Mouse (Mus musculus) intestine, embryonic 14.5 days (tissue): ENCODE measurements around the gene Hoxb1. TPM values are rescaled to one million over a fixed set of nuclear protein-coding genes. Genes with fewer than 3 reads are reported as not detected.

Source experiments
- ATAC-seq: fragments of 200-750 bp; cut with Nextera tagmentation; replicated peaks from 2 replicates; pipeline ENCODE4 v1.8.0; 2017; ENCODE audit warnings: low read depth, moderate number of reproducible peaks, moderate TSS enrichment, moderate library complexity; ENCODE audit not compliant: low FRiP score, low TSS enrichment
- DNase-seq: peaks from one replicate; pipeline ENCODE4 v3.0.0-alpha.2; 2018; ENCODE audit warnings: low spot score
- H3K27ac ChIP-seq: fragments of 300-500 bp; sonication (generic); 2 replicates; pipeline ENCODE4 v1.5.1; 2014; ENCODE audit warnings: low read depth, mild to moderate bottlenecking, control low read depth
- H3K27me3 ChIP-seq: fragments of 300-500 bp; sonication (generic); replicated peaks from 2 replicates; pipeline ENCODE4 v1.6.1; 2014; ENCODE audit warnings: low read length, control low read depth; ENCODE audit not compliant: control insufficient read depth, insufficient read depth
- H3K36me3 ChIP-seq: fragments of 300-500 bp; sonication (generic); 2 replicates; pipeline ENCODE4 v1.6.1; 2014; ENCODE audit warnings: low read length, control low read depth; ENCODE audit not compliant: control insufficient read depth, insufficient read depth
- H3K4me1 ChIP-seq: fragments of 300-500 bp; sonication (generic); replicated peaks from 2 replicates; pipeline ENCODE4 v1.6.1; 2014; ENCODE audit warnings: low read length, control low read depth, mixed read lengths; ENCODE audit not compliant: control insufficient read depth, insufficient read depth
- H3K4me2 ChIP-seq: fragments of 300-500 bp; sonication (generic); 2 replicates; pipeline ENCODE4 v1.6.1; 2014; ENCODE audit warnings: low read length
- H3K4me3 ChIP-seq: fragments of 300-500 bp; sonication (generic); 2 replicates; pipeline ENCODE4 v1.5.1; 2014; ENCODE audit warnings: low read depth, low read length, control low read depth, mixed read lengths
- H3K9ac ChIP-seq: fragments of 300-500 bp; sonication (generic); 2 replicates; pipeline ENCODE4 v1.6.1; 2014; ENCODE audit warnings: mild to moderate bottlenecking, low read length
- H3K9me3 ChIP-seq: fragments of 300-500 bp; sonication (generic); 2 replicates; pipeline ENCODE4 v1.6.1; 2016; ENCODE audit warnings: low read length, control low read depth; ENCODE audit not compliant: control insufficient read depth
- WGBS: fragments of 180-500 bp; shearing (Covaris S2); extraction: QIAGEN DNeasy Blood & Tissue Kit; methylation state at CpG from one replicate; pipeline ENCODE4 v1.1.7; 2014; 5-methylcytosine and 5-hydroxymethylcytosine counted together
- polyA plus RNA-seq: library from polyadenylated mRNA; unstranded; fragments of >200 nt; fragmentation: Nextera tagmentation; extraction: Ambion mirVana; gene quantifications from 2 replicates; pipeline ENCODE4 v1.2.1, GENCODE M21; 2014

The Hoxb1 gene
- polyA plus RNA-seq, 1 experiment from 2014 or later = 0.42 TPM

DNA sequence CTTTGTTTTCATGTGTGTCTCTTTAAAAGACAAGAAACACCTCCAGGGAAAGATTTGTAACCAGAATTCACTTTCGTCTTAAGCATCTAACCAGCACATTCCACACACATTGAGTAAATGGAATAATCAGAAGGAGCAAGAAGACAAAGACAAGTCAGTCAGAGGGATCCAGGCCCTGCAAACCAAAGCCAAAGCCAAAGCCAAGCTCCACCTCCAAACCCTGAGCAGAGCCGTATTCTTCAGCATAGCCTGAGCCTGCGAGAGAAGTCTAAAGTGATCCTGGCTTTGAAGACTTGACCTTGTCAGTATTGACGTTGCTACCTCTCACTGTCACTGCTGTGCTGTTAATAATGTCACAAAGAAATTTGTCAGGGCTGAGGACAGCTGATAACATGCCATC lies 40.0 kb downstream of the Hoxb1 start:
- Histone ChIP-seq H3K36me3 (no peaks in the 10 kb centered on the region), H3K4me3 (no peak overlapping the region), H3K4me2 (no peak overlapping the region), H3K9ac (no peak overlapping the region), H3K27me3 (no peaks in the 10 kb centered on the region), H3K4me1 (peaks cover 40% of the 10 kb centered on the region), H3K27ac (no peak overlapping the region), H3K9me3 (no peaks in the 10 kb centered on the region)
- 49% methylated on average over 4 of the region's 4 CpGs for WGBS
- DNase-seq (no peak), ATAC-seq (no peak)

GRCm38 (mm10) chr11:96407191-96408072 lies 41.9 kb downstream of the Hoxb1 start:
- peak overlapping the region; percentile 63 for H3K27ac ChIP-seq
- ATAC-seq (peak; percentile 61), DNase-seq (peak; percentile 88)
- H3K36me3 ChIP-seq = no peaks in the 10 kb centered on the region
- WGBS = 6% methylated on average over 36 of the region's 36 CpGs
- H3K4me1 ChIP-seq = peaks cover 40% of the 10 kb centered on the region
- 0 out of 2 replicates have a peak, but pooled peaks cover 4% of the 10 kb centered on the region for H3K9me3 ChIP-seq
- H3K27me3 ChIP-seq = no peaks in the 10 kb centered on the region
- peak overlapping the region; percentile 19 for H3K4me3 ChIP-seq
- H3K4me2 ChIP-seq = peak overlapping the region; percentile 49
- peak overlapping the region; percentile 36 for H3K9ac ChIP-seq

GRCm38 (mm10) chr11:96408234-96409010 lies 42.9 kb downstream of the Hoxb1 start:
- Histone ChIP-seq H3K27ac (peak overlapping the region; percentile 63), H3K4me2 (peak overlapping the region; percentile 49), H3K9ac (peak overlapping the region; percentile 36; the same call in 1 of the 2 replicates), H3K4me3 (0 out of 2 replicates have a peak overlapping the region, but pooled peaks have one; percentile 19), H3K27me3 (no peaks in the 10 kb centered on the region), H3K9me3 (0 out of 2 replicates have a peak, but pooled peaks cover 4% of the 10 kb centered on the region), H3K4me1 (peaks cover 44% of the 10 kb centered on the region), H3K36me3 (no peaks in the 10 kb centered on the region)
- WGBS = 27% methylated on average over 14 of the region's 14 CpGs
- DNase-seq = no peak
- ATAC-seq = peak; percentile 47

GRCm38 (mm10) chr11:96411019-96411418 lies 45.5 kb downstream of the Hoxb1 start:
- Histone ChIP-seq H3K9me3 (0 out of 2 replicates have a peak, but pooled peaks cover 5% of the 10 kb centered on the region), H3K4me2 (no peak overlapping the region), H3K4me1 (peaks cover 34% of the 10 kb centered on the region), H3K27ac (no peak overlapping the region), H3K4me3 (no peak overlapping the region), H3K36me3 (no peaks in the 10 kb centered on the region), H3K9ac (no peak overlapping the region), H3K27me3 (no peaks in the 10 kb centered on the region)
- ATAC-seq (no peak), DNase-seq (no peak)
- WGBS = 76% methylated on average over 5 of the region's 5 CpGs

DNA sequence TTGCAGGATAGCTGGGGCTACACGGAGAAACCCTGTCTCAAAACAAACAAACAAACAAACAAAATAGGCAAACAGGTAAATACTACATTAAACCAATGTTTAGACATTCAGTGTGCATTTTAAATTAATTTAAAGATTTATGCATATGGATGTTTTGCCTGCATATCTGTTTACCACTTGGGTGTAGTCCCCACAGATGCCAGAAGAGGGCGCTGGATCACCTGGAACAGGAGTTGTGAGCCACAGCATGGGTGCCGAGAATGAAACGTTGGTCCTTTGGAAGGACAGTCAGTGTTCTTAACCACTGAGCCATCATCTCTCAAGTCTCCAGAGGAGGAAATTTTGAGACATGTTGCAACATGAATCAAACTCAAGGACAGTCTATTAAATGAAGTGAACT lies 46.4 kb downstream of the Hoxb1 start:
- H3K4me1 ChIP-seq = peaks cover 29% of the 10 kb centered on the region
- 0 out of 2 replicates have a peak, but pooled peaks cover 5% of the 10 kb centered on the region for H3K9me3 ChIP-seq
- H3K4me3 ChIP-seq = no peak overlapping the region
- no peak overlapping the region for H3K4me2 ChIP-seq
- no peaks in the 10 kb centered on the region for H3K27me3 ChIP-seq
- WGBS = 75% methylated on average over 4 of the region's 4 CpGs
- H3K36me3 ChIP-seq = no peaks in the 10 kb centered on the region
- H3K9ac ChIP-seq = no peak overlapping the region
- H3K27ac ChIP-seq = no peak overlapping the region
- ATAC-seq (no peak), DNase-seq (no peak)

DNA sequence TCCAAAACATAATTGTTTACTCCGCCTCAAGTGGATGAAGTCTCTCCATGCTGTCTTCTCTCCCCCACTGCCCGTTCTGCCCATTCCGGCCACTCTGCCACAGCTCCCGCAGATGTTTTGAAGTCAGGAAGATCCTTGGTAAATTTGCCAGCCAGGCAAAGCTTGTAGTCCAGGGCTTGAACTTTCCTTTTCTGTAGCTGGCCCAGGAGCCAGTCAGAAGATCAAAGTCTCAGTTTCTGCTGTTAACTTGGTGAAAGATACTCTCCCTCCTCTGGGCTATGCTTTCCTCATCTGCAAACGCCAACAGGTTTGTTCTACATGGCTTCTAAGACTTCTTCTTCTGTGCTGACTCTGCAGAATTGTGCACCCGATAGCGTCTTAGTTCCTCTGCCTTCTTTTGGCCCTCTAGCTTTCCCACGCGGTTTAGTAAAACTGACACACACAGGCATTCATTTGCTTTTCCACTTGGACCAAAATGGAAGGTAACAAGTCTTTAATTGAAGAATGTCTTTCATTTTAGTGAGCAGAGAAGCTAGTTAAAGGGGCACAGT lies 47.5 kb downstream of the Hoxb1 start:
- DNase-seq (no peak), ATAC-seq (no peak)
- no peak overlapping the region for H3K4me2 ChIP-seq
- H3K4me3 ChIP-seq = no peak overlapping the region
- H3K9ac ChIP-seq = no peak overlapping the region
- H3K4me1 ChIP-seq = peaks cover 18% of the 10 kb centered on the region
- H3K36me3 ChIP-seq = no peaks in the 10 kb centered on the region
- 57% methylated on average over 9 of the region's 9 CpGs for WGBS
- no peaks in the 10 kb centered on the region for H3K27me3 ChIP-seq
- H3K27ac ChIP-seq = peak overlapping the region; percentile 19
- H3K9me3 ChIP-seq = 0 out of 2 replicates have a peak, but pooled peaks cover 5% of the 10 kb centered on the region

DNA sequence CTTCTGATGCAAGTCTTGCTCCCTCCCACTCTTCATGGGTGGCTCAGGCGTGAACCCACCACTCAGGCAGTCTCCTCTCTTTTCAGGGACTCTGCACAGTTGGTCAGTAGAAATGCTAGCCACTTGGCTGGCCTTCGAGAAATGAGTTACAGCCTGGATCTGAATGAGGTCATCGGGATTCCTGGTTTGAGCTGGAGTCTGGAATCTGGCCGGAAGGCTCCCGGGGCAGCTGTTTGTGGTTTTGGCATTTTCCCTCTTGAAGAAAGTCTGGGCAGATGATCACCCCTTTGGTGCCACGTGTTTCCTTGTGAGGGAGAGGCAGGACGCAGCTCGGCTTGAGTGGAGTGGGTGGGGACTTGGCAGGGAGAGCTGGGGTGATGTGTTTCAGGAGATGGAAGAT lies 48.0 kb downstream of the Hoxb1 start:
- H3K4me1 ChIP-seq = peaks cover 13% of the 10 kb centered on the region; the same call in 1 of the 2 replicates
- no peaks in the 10 kb centered on the region for H3K27me3 ChIP-seq
- H3K9me3 ChIP-seq = 0 out of 2 replicates have a peak, but pooled peaks cover 5% of the 10 kb centered on the region
- H3K4me2 ChIP-seq = peak overlapping the region; percentile 16; the same call in 1 of the 2 replicates
- DNase-seq (peak; percentile 69), ATAC-seq (peak; percentile 53; the same call in 1 of the 2 replicates)
- WGBS = 16% methylated on average over 8 of the region's 8 CpGs
- peak overlapping the region; percentile 19 for H3K27ac ChIP-seq
- no peak overlapping the region for H3K9ac ChIP-seq
- H3K4me3 ChIP-seq = no peak overlapping the region
- H3K36me3 ChIP-seq = no peaks in the 10 kb centered on the region

DNA sequence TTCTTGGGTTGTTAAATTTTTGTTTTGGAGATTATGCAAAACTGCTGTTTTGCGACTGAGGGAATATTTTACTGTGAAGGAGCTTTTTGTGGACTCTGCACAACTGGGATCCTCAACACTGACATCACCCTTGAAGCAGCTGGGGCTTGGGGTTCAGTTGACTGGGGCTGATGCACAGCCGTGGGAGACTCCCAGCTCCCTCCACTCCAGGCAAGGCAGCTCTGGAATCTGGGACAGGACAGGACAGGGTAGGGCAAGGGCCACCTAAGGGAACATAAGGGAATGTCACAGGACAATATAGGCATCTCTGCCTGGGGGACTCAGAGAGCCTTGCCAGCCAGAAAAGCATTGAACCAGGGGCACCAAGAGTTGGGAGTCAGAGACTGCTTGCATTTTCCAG lies 48.5 kb downstream of the Hoxb1 start:
- Histone ChIP-seq H3K36me3 (no peaks in the 10 kb centered on the region), H3K9ac (no peak overlapping the region), H3K4me2 (peak overlapping the region; percentile 16; the same call in 1 of the 2 replicates), H3K4me3 (no peak overlapping the region), H3K9me3 (0 out of 2 replicates have a peak, but pooled peaks cover 5% of the 10 kb centered on the region), H3K4me1 (peaks cover 8% of the 10 kb centered on the region; the same call in 1 of the 2 replicates), H3K27me3 (no peaks in the 10 kb centered on the region), H3K27ac (peak overlapping the region; percentile 19; the same call in 1 of the 2 replicates)
- 23% methylated on average over 2 of the region's 2 CpGs for WGBS
- no peak for DNase-seq
- ATAC-seq = no peak
